ENCODE assay signal across 17 mouse cellular contexts in the genomic region with DNA sequence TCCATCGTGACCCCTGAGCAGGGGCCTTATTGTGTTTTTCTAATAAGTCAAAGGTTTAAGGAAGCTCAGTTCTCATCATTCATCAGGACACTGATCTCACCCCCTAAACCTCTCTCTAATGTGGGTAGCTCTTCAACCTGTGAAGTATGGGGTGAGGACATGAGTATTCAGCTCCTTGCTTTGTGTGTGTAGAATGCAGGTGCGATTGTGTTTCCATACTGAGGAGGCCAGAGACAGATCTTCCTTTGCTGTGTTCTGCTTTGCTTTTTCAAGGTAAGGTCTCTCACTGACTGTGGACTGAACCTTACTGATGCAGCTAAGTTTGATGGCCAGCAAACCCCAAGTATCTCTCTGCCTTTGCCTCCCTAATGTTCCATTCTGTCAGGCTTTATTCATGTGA. TPM values are rescaled to one million over a fixed set of nuclear protein-coding genes. Genes with fewer than 3 reads are reported as not detected.
DNase-seq lines count a peak whose midpoint lies in the region; TF ChIP-seq lines count a peak whose summit lies in the region.
"Had no signal": no experiment of that assay in that cellular context is flagged by ENCODE, and none has a peak within 500 bp of the region (broad histone marks: within the 10 kb centered on the region; RNA-seq: fewer than 3 reads in every experiment).

No protein-coding gene starts in this region.

- TF ChIP-seq POLR2A in MEL (IDR thresholded peaks at IDR 0.05; ENCODE audit: control insufficient read depth in 1 of 2, insufficient read depth in 1 of 2, low read depth in 1 of 2, low read length in 2 of 2, poor library complexity in 1 of 2) = peak in 1 of 2 experiments; percentile 41; a peak in 2 of 4 replicates
- no peak for TF ChIP-seq POLR2A in kidney, adult 2 months (IDR thresholded peaks at IDR 0.05; ENCODE audit: low read depth, low read length)

- TF ChIP-seq RAD21 in MEL (IDR thresholded peaks at IDR 0.05; ENCODE audit: low read depth, low read length) = no peak

- no peaks in the 10 kb centered on the region for H3K4me1 ChIP-seq in MEL (ENCODE audit: control insufficient read depth in 1 of 2, insufficient read depth in 2 of 2, low read length in 2 of 2)
- H3K4me1 ChIP-seq in kidney, adult 2 months (ENCODE audit: control insufficient read depth, insufficient read depth, low read length) = peaks cover 3% of the 10 kb centered on the region; the same call in 1 of the 2 replicates

- H3K9me3 ChIP-seq in MEL (replicated peaks; ENCODE audit: insufficient read depth, low read length) = no peaks in the 10 kb centered on the region

- no peaks in the 10 kb centered on the region for H3K27me3 ChIP-seq in MEL (ENCODE audit: control insufficient read depth in 1 of 2, insufficient read depth in 2 of 2, low read length in 2 of 2)
- no peaks in the 10 kb centered on the region for H3K27me3 ChIP-seq in kidney, adult 2 months (replicated peaks; ENCODE audit: control insufficient read depth, insufficient read depth, low read length)
- H3K27me3 ChIP-seq: CH12.LX, Patski had no signal

- no peak for TF ChIP-seq EP300 in MEL (IDR thresholded peaks at IDR 0.05; ENCODE audit: low read depth in 1 of 2, low read length in 2 of 2)

- no peak for TF ChIP-seq CTCF in MEL (IDR thresholded peaks at IDR 0.05 in 2 of 3, conservative IDR thresholded peaks at IDR 0.05 in 1 of 3; ENCODE audit: control insufficient read depth in 1 of 3, insufficient read depth in 1 of 3, low read depth in 2 of 3, low read length in 3 of 3, poor library complexity in 1 of 3, severe bottlenecking in 1 of 3)
- no peak for TF ChIP-seq CTCF in kidney, adult 2 months (conservative IDR thresholded peaks at IDR 0.05; ENCODE audit: insufficient read depth, insufficient read length, low read depth, low read length)

- WGBS in kidney, adult 2 months = 98% methylated on average over 2 of the region's 2 CpGs

- peaks cover 0 to 7% of the 10 kb centered on the region in 2 experiments; a peak in 2 of 4 replicates for H3K36me3 ChIP-seq in MEL (ENCODE audit: control insufficient read depth in 1 of 2, insufficient read depth in 2 of 2, low read length in 2 of 2)
- H3K36me3 ChIP-seq in kidney, adult 2 months (ENCODE audit: control insufficient read depth, insufficient read depth, low read length) = no peaks in the 10 kb centered on the region
- H3K36me3 ChIP-seq: G1E had no signal

- no peaks in the 10 kb centered on the region for H3K79me2 ChIP-seq in MEL (ENCODE audit: control insufficient read depth, insufficient read depth, low read length, poor library complexity)

- no peak overlapping the region for H3K27ac ChIP-seq in MEL (ENCODE audit: control insufficient read depth, low read depth, low read length)
- no peak overlapping the region for H3K27ac ChIP-seq in kidney, adult 2 months (ENCODE audit: insufficient read depth, low read depth, low read length)

- peak; percentile 50 for DNase-seq in MEL (ENCODE audit: low read depth, low spot score)
- no peak for DNase-seq in kidney, adult 2 months
- DNase-seq: adrenal gland, adult 2 months; adrenal gland, adult 8-10 months; adrenal gland, postnatal 10 days; adrenal gland, postnatal 14 days; adrenal gland, postnatal 25 days; adrenal gland, postnatal 36 days; B cell, adult 2 months; cerebellum, adult 11 months; cerebellum, adult 11-12 months; cerebellum, adult 18-20 months; cerebellum, adult 2 months; cerebellum, adult 8-10 months had no signal

- no peak overlapping the region for H3K4me3 ChIP-seq in MEL (ENCODE audit: control insufficient read depth in 1 of 2, insufficient read depth in 1 of 2, low read depth in 2 of 2, low read length in 2 of 2)
- no peak overlapping the region for H3K4me3 ChIP-seq in kidney, adult 2 months (ENCODE audit: insufficient read depth, low read depth, low read length)

- no peak overlapping the region for H3K9ac ChIP-seq in MEL (ENCODE audit: control insufficient read depth, low read depth, low read length, poor library complexity, severe bottlenecking)

TF ChIP-seq in MEL, 35 proteins besides CTCF, POLR2A, EP300 and RAD21:
- TF ChIP-seq ZMIZ1 (IDR thresholded peaks at IDR 0.05; ENCODE audit: low read depth, low read length) = 0 out of 2 replicates have a peak, but pooled peaks have one; percentile 41
- peak; percentile 89; the same call in 1 of the 2 replicates for TF ChIP-seq POLR2AphosphoS2 (IDR thresholded peaks at IDR 0.05; ENCODE audit: low read length)
- 0 out of 2 replicates have a peak, but pooled peaks have one; percentile 58 for TF ChIP-seq MAZ (IDR thresholded peaks at IDR 0.05; ENCODE audit: low read depth, low read length)
- TF ChIP-seq HCFC1 (IDR thresholded peaks at IDR 0.05; ENCODE audit: low read depth, low read length) = 0 out of 2 replicates have a peak, but pooled peaks have one; percentile 45
- no peak for TF ChIP-seq SMC3 (IDR thresholded peaks at IDR 0.05; ENCODE audit: low read depth, low read length)
- 0 out of 2 replicates have a peak, but pooled peaks have one; percentile 7 for TF ChIP-seq CHD1 (IDR thresholded peaks at IDR 0.05; ENCODE audit: low read depth, low read length)
- TF ChIP-seq USF1 (IDR thresholded peaks at IDR 0.05; ENCODE audit: low read depth, low read length) = no peak
- no peak for TF ChIP-seq MXI1 (IDR thresholded peaks at IDR 0.05; ENCODE audit: low read depth, low read length)
- TF ChIP-seq E2F4 (IDR thresholded peaks at IDR 0.05; ENCODE audit: borderline replicate concordance, low read depth, low read length) = no peak
- TF ChIP-seq POLR2AphosphoS5 (IDR thresholded peaks at IDR 0.05; ENCODE audit: borderline replicate concordance, low read depth, low read length) = 0 out of 2 replicates have a peak, but pooled peaks have one; percentile 36
- no peak for TF ChIP-seq ELF1 (IDR thresholded peaks at IDR 0.05; ENCODE audit: low read depth, low read length)
TF ChIP-seq in MEL: peak in this region for 6.

RNA-seq across cellular contexts. Expression of gene Inpp5f, which starts 14.9 kb away (rescaled TPM):
- total RNA-seq in MEL (2012; rRNA removed) = 9.5 and 9.9 TPM in 2 replicates
- polyA plus RNA-seq in MEL (2012; ENCODE audit: insufficient read depth in 1 of 2, insufficient read length in 2 of 2, low read depth in 1 of 2, low replicate concordance in 2 of 2, missing spikeins in 1 of 2) = 10 to 100 TPM in 1 of 2 experiments, not detected in 1; 14.3 TPM
- polyA plus RNA-seq in kidney, adult 2 months (2012; rRNA removed) = 14.6 TPM in 2 replicates
